In genomic region chr8:115159208-115159607, GRCm38 (mm10) we compare ENCODE assay signal across 9 mouse cellular contexts.
DNase-seq lines count a peak whose midpoint lies in the region; ATAC-seq and TF ChIP-seq lines count a peak whose summit lies in the region.
"Had no signal": no experiment of that assay in that cellular context is flagged by ENCODE, and none has a peak within 500 bp of the region (broad histone marks: within the 10 kb centered on the region; RNA-seq: fewer than 3 reads in every experiment).

No protein-coding gene starts in this region.

- 5% methylated on average over 18 of the region's 18 CpGs for WGBS in kidney, adult 2 months
- 9% methylated on average over 18 of the region's 18 CpGs for WGBS in intestine, embryonic 14.5 days
- 6% methylated on average over 18 of the region's 18 CpGs for WGBS in small intestine, adult 2 months

- no peaks in the 10 kb centered on the region for H3K36me3 ChIP-seq in kidney, adult 2 months (ENCODE audit: control insufficient read depth, insufficient read depth, low read length)
- no peaks in the 10 kb centered on the region for H3K36me3 ChIP-seq in intestine, embryonic 14.5 days (ENCODE audit: control insufficient read depth, insufficient read depth, low read length)
- H3K36me3 ChIP-seq in small intestine, adult 2 months (ENCODE audit: control insufficient read depth, insufficient read depth, low read length): no peaks in the 10 kb centered on the region
- H3K36me3 ChIP-seq: G1E had no signal

- H3K9me3 ChIP-seq in intestine, embryonic 14.5 days (ENCODE audit: control insufficient read depth, low read length): no peaks in the 10 kb centered on the region

- peak overlapping the region; percentile 54 for H3K4me2 ChIP-seq in intestine, embryonic 14.5 days (ENCODE audit: low read length)

- no peak for TF ChIP-seq CTCF in kidney, adult 2 months (conservative IDR thresholded peaks at IDR 0.05; ENCODE audit: insufficient read depth, insufficient read length, low read depth, low read length)
- no peak for TF ChIP-seq CTCF in small intestine, adult 2 months (IDR thresholded peaks at IDR 0.05; ENCODE audit: extremely low read depth, insufficient read length, insufficient replicate concordance, low read depth, low read length)

- peak; percentile 42 for DNase-seq in kidney, adult 2 months
- no peak for DNase-seq in kidney, adult 18-20 months
- DNase-seq in cerebellum, adult 8-10 months: peak; percentile 50
- peak; percentile 23 for DNase-seq in gastrocnemius, postnatal 25 days
- peak; percentile 65 for DNase-seq in intestine, embryonic 14.5 days (ENCODE audit: low spot score)
- peak; percentile 30 for DNase-seq in lung, postnatal 10 days
- DNase-seq in spleen, adult 12 weeks (ENCODE audit: low spot score): no peak

- H3K9ac ChIP-seq in intestine, embryonic 14.5 days (ENCODE audit: low read length): peak overlapping the region; percentile 29; the same call in 1 of the 2 replicates

- no peak for TF ChIP-seq POLR2A in kidney, adult 2 months (IDR thresholded peaks at IDR 0.05; ENCODE audit: low read depth, low read length)
- TF ChIP-seq POLR2A in small intestine, adult 2 months (IDR thresholded peaks at IDR 0.05; ENCODE audit: low read depth, low read length): no peak

- H3K4me1 ChIP-seq in kidney, adult 2 months (ENCODE audit: control insufficient read depth, insufficient read depth, low read length): no peaks in the 10 kb centered on the region
- H3K4me1 ChIP-seq in intestine, embryonic 14.5 days (replicated peaks; ENCODE audit: control insufficient read depth, insufficient read depth, low read length): peaks cover 20% of the 10 kb centered on the region; the same call in 1 of the 2 replicates
- no peaks in the 10 kb centered on the region for H3K4me1 ChIP-seq in small intestine, adult 2 months (ENCODE audit: control insufficient read depth, insufficient read depth, insufficient read length, low read length)

- H3K27me3 ChIP-seq in kidney, adult 2 months (replicated peaks; ENCODE audit: control insufficient read depth, insufficient read depth, low read length): no peaks in the 10 kb centered on the region
- H3K27me3 ChIP-seq in intestine, embryonic 14.5 days (replicated peaks; ENCODE audit: control insufficient read depth, insufficient read depth, low read length): no peaks in the 10 kb centered on the region
- no peaks in the 10 kb centered on the region for H3K27me3 ChIP-seq in small intestine, adult 2 months (ENCODE audit: control insufficient read depth, insufficient read depth, low read length)

- peak overlapping the region; percentile 52 for H3K4me3 ChIP-seq in kidney, adult 2 months (ENCODE audit: insufficient read depth, low read depth, low read length)
- H3K4me3 ChIP-seq in intestine, embryonic 14.5 days (ENCODE audit: low read depth, low read length): peak overlapping the region; percentile 23
- peak overlapping the region; percentile 31; the same call in 1 of the 2 replicates for H3K4me3 ChIP-seq in small intestine, adult 2 months (ENCODE audit: low read depth, low read length)

- H3K27ac ChIP-seq in kidney, adult 2 months (ENCODE audit: insufficient read depth, low read depth, low read length): no peak overlapping the region
- H3K27ac ChIP-seq in intestine, embryonic 14.5 days (ENCODE audit: low read depth): peak overlapping the region; percentile 51; the same call in 1 of the 2 replicates
- no peak overlapping the region for H3K27ac ChIP-seq in small intestine, adult 2 months (ENCODE audit: insufficient read depth, low read depth, low read length)

- ATAC-seq in intestine, embryonic 14.5 days (replicated peaks; ENCODE audit: low FRiP score, low TSS enrichment, low read depth): no peak

Comparison
In these comparisons a context has a peak if more than half of its experiments do, and no peak if none do; other contexts are left out.
1. DNase-seq: peak in kidney, adult 2 months (single experiment), cerebellum, adult 8-10 months (single experiment), gastrocnemius, postnatal 25 days (single experiment), intestine, embryonic 14.5 days (single experiment) and lung, postnatal 10 days (single experiment); none in kidney, adult 18-20 months (single experiment) and spleen, adult 12 weeks (single experiment).
2. Peak in every context shown above with its lines, with median percentiles within 50 percentile points of each other: H3K4me3 ChIP-seq.